Mouse (Mus musculus) T-helper 2 cell (primary cell): ENCODE results near the gene Gm26620.

Experiments used
- in situ Hi-C: fragments of 300-600 bp; cut with MboI, MseI; formaldehyde crosslinking; loops from one replicate; pipeline ENCODE4 v1.15.1; 2025; ENCODE audit warnings: high pct_unique_total_duplicates

The Gm26620 gene

DNA sequence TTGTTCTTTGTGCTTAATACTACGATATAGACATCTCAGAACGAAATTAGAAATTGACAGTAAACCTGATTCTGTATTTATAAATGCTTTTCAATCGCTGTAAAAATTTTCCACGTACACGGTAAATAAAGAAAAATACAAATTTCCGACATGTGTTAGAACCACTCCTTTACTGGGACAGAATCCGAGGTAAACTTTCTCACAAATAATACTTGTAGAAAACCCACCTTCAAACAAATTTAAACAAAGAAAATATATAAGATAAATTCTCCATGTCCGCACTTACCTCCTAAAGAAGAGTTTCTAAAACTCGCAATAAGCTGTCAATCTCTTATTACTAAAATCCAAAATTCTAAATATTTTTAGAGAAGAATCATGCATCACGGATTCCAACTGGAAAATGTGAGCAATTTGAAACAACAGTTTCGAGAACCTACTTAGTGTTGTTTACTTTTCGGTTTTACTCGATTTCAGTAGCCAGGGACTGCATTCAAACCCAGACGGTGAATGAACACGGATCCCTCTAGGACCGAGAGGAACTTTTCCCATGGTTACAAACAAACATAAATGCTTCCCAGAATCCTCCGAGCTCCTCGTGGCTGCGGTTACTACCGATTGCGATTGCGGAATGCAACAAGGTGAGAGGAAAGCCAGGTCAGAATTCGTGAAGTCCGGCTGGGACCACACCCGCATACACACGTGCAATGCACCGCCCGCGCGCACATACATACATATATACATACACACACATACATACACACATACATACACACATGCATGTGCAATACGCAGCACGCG, 16.6 kb upstream of the Gm26620 start:
- in situ Hi-C loops = loop anchor here (25.0 kb wide), 1 partner anchor 1344 kb away; the partner anchor contains the start of genes Casq1 and Pea15a

GRCm38 (mm10) chr1:170868905-170869283, 16.0 kb upstream of the Gm26620 start:
- in situ Hi-C loops = loop anchor here (25.0 kb wide), 1 partner anchor 1343 kb away; the partner anchor contains the start of genes Casq1 and Pea15a

DNA sequence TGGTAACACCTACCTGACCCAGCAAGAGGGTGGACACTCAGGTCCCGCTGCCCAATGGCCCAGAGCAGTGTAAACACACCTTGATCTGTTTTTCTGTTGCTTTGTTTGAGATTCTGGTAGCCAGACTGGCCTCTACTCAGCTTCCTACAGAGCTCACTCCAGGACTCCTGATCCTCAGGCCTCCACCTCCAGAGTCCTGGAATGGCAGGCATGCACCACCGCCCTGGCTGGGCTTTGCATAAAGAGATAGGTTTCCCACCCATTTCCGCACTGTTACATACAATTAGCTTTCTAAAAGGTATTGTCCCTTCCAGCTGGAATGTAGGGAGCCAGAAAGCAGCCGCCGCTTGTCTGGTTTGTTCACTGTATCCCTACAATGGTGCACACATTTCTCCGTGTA, 13.5 kb upstream of the Gm26620 start:
- in situ Hi-C loops = loop anchor here (25.0 kb wide), 1 partner anchor 1341 kb away; the partner anchor contains the start of genes Casq1 and Pea15a

- in situ Hi-C loops = loop anchor here (25.0 kb wide), 1 partner anchor 1340 kb away; the partner anchor contains the start of genes Casq1 and Pea15a
Measured at GRCm38 (mm10) chr1:170871961-170872360, 12.9 kb upstream of the Gm26620 start.

GRCm38 (mm10) chr1:170875676-170876075, 9.2 kb upstream of the Gm26620 start:
- in situ Hi-C loops = no loop called here

GRCm38 (mm10) chr1:170876906-170877305, 8.0 kb upstream of the Gm26620 start:
- in situ Hi-C loops = no loop called here

GRCm38 (mm10) chr1:170882915-170883485, 1.9 kb upstream of the Gm26620 start:
- in situ Hi-C loops = no loop called here

DNA sequence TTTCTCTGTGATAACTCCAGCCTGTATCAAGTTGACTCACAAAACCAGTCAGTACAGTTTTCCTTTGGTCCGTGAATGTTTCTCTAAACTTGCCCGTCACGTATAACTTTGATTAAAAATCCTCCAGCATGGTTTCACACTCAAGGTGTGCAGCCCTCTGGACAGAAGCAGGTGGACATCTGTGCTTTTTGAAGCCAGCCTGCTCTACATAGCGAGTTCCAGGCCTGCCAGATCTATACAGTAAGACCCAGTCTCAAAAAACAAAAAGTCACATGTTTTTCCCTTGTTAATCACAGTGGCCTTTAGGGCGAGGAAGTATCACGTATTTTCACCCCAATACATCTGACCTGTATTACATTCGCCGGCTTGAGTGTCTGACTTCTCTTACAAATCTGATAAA, 475 bp upstream of the Gm26620 start:
- in situ Hi-C loops = no loop called here

DNA sequence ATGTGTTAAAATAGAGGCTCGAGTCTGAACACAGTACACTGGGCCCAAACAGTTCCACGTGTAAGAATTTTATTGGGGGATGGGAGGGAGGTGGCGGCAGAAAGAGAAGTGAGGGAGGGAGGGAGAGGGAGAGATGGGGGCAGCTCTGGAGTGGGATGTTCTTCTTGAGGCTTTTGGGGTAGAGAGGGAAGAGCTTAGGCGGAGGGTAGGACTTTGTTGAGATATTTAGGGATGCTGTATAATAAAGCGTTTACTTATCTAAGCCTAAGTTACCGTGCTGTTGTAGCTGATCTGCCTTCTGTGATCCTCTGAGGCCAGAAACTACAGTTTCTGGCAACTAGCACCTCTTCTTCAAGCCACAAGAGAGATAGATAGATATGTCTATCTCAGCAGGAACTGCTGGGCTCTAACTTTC, 1.2 kb downstream of the Gm26620 start:
- in situ Hi-C loops = no loop called here

DNA sequence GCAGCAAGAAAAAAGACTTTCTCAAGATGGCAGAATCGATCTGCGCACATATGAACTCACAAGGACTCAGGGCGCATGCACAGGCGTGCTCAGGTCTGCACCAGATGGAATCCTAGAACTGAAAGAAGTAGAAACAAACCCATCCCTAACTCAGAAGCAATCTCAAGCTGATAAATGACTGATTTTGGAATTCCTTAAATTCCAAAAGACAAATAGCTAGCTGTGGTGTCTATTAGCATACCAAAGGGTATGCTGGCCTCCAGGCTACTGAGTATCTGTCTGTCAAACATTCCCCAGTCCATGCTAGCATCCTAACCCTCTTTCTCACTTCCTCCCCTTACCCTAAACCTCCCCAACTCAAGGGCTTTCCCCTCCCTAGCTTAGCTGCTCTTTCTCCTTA, 4.4 kb downstream of the Gm26620 start:
- in situ Hi-C loops = no loop called here

GRCm38 (mm10) chr1:170891646-170892045, 6.8 kb downstream of the Gm26620 start:
- in situ Hi-C loops = no loop called here

DNA sequence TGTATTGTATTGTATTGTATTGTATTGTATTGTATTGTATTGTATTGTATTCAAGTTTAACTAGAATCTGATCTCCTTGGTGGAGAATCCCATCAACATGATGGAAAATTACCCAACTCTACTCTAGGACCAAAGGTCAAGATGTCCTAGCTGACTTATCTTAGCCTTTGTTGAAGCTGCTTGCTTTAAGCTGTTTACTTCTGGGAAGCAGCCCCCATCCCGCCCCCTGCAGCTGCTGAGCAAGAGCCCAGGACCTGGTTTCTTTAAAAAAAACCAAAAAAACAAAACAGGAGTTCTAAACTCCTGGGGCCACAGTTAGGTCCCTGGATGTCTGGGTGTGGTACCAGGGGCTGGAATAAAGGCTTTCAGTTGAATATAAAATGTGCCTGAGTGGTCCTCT, 7.4 kb downstream of the Gm26620 start:
- in situ Hi-C loops = no loop called here

GRCm38 (mm10) chr1:170894603-170895602, 10.0 kb downstream of the Gm26620 start:
- in situ Hi-C loops = no loop called here

- in situ Hi-C loops = no loop called here
Measured at GRCm38 (mm10) chr1:170896651-170897281, 11.9 kb downstream of the Gm26620 start.

DNA sequence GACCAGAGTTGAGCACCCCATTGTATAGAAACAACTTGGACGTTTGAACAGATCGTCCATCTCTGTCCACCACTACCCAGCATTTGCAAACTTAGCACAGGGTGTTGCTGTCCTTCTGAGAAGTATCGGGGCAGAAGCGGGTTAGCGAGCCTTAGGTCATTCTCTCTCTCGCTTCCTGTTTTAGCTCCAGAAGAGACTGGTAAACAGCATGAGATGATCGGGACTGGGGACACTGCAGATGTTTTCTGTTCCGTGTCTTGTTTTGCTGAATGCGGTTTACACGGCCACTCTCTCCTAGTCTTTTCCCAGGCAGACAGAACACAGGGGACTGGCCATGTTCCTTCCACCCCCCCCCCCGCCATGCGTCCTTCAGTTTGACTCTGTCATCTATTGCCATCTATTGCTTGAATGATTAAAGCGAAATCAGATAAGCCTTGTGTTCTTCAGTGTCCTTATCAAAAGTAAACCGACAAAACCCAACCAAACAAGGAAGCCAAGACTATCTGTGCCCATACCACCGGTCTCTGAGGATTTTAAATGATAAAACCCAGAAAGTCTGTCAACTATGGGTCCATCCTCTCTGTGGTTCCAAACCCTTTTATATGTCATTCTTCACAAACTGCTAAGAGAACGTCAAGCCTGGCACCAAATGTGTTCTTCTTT, 13.7 kb downstream of the Gm26620 start:
- in situ Hi-C loops = no loop called here

DNA sequence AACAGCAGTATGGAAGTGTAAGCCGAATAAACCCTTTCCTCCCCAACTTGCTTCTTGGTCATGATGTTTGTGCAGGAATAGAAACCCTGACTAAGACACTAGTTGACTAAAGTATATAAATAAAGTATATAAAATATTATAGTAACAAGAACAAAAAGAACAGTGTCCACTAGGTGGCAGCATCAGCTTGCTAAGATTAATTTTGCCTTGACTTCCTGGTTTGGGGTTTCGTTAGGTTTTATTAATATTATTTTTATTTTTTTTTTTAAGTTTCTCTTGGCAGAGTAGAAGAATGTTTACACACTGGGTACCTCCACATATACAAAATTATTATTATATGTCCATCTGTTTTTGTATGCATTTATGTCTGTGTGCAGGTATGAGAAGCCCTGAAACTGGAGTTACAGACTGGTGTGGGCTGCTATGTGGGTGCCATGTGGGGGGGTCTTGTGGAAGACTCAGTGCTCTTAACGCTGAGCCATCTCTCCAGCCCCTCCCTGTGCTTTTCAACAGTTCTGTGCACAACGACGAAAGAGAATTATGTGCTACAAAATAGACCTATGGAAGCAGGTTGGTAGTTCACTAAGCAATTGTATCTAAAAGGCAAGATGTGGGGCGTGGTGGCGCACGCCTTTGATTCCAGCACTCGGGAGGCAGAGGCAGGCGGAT, 16.1 kb downstream of the Gm26620 start:
- in situ Hi-C loops = loop anchor here (5.0 kb wide), 1 partner anchor 96 kb away; no protein-coding TSS in a partner anchor

DNA sequence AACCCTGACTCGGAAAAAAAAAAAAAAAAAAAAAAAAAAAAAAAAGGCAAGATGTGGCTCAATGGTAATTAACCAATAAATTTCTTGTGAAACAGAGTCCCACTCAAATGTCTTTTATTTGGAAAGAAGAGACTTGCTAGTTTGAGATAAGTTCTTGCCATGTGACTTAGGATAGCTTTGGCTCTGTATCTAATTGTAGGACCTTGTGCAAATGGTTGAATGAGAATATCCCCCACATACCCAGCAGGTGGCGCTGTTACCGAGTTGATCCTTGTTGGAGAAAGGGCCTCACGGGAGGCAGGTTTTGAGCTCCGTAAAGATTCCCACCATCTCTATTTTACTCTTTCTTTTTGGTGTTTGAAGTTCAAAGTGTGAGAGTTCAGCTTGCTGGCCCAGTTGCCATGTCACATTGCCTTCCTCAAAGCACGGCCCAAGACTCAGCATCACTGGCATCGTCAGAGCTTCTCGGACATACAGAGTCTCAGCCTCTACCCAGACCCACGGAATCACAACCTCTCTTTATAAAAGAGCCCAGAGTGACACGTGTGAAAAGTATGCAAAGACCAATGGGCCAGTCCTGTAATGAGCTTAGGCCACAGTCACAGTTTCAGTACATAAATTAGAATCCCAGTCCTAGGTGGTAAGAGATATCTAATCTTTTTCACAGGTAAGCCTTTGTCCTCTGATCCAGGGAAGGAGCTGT, 16.8 kb downstream of the Gm26620 start:
- in situ Hi-C loops = loop anchor here (5.0 kb wide), 1 partner anchor 96 kb away; no protein-coding TSS in a partner anchor

- in situ Hi-C loops = loop anchor here (5.0 kb wide), 1 partner anchor 94 kb away; no protein-coding TSS in a partner anchor
Measured at GRCm38 (mm10) chr1:170903485-170903884, 18.6 kb downstream of the Gm26620 start.

DNA sequence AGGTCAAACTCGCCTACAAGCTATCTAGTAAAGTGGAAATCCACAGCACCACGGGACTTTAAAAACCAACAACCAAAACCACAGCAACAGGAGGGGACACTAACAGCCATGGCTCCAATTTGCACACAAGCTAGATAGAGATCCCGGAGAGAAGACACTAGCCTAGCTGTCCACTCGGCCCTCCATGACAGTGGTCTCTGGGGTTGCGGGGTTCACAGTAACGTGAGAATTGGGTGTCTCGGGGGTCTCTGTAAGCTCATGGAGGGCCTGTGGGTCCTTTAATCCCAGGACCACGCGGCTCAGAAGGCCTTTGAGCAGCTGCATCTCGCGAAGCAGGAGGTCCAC, 22.2 kb downstream of the Gm26620 start:
- in situ Hi-C loops = no loop called here
